Mouse (Mus musculus) heart, embryonic 11.5 days (tissue): Measurements from ENCODE around the gene Hamp. TPM values are rescaled to one million over a fixed set of nuclear protein-coding genes. Genes with fewer than 3 reads are reported as not detected.

Experiments
- ATAC-seq: fragments of 200-750 bp; cut with Nextera tagmentation; replicated peaks from 2 replicates; pipeline ENCODE4 v1.8.0; 2017; ENCODE audit warnings: moderate library complexity; ENCODE audit not compliant: insufficient number of reproducible peaks, low FRiP score, low TSS enrichment
- H3K27ac ChIP-seq: fragments of 300-500 bp; sonication (generic); 2 replicates; pipeline ENCODE4 v1.5.1; 2014; ENCODE audit warnings: mild to moderate bottlenecking, low read depth, low read length
- H3K27me3 ChIP-seq: fragments of 300-500 bp; sonication (generic); 2 replicates; pipeline ENCODE4 v1.6.1; 2014; ENCODE audit warnings: mild to moderate bottlenecking, low read length, mixed read lengths; ENCODE audit not compliant: control insufficient read depth, insufficient read depth
- H3K36me3 ChIP-seq: fragments of 300-500 bp; sonication (generic); 2 replicates; pipeline ENCODE4 v1.6.1; 2014; ENCODE audit warnings: mild to moderate bottlenecking, low read length, moderate library complexity, mixed read lengths; ENCODE audit not compliant: control insufficient read depth, insufficient read depth
- H3K4me1 ChIP-seq: fragments of 300-500 bp; sonication (generic); 2 replicates; pipeline ENCODE4 v1.6.1; 2014; ENCODE audit warnings: low read length; ENCODE audit not compliant: control insufficient read depth, insufficient read depth
- H3K4me2 ChIP-seq: fragments of 300-500 bp; sonication (generic); 2 replicates; pipeline ENCODE4 v1.6.1; 2014; ENCODE audit warnings: mild to moderate bottlenecking, moderate library complexity
- H3K4me3 ChIP-seq: fragments of 300-500 bp; sonication (generic); 2 replicates; pipeline ENCODE4 v1.5.1; 2014; ENCODE audit warnings: low read depth, low read length
- H3K9ac ChIP-seq: fragments of 300-500 bp; sonication (generic); 2 replicates; pipeline ENCODE4 v1.6.1; 2014; ENCODE audit warnings: mild to moderate bottlenecking, low read depth, low read length, moderate library complexity
- H3K9me3 ChIP-seq: fragments of 300-500 bp; sonication (generic); replicated peaks from 2 replicates; pipeline ENCODE4 v1.6.1; 2016; ENCODE audit warnings: low read length; ENCODE audit not compliant: control insufficient read depth
- WGBS: fragments of 180-500 bp; shearing (Covaris S2); extraction: QIAGEN DNeasy Blood & Tissue Kit; methylation state at CpG from one replicate; pipeline ENCODE4 v1.1.7; 2014; ENCODE audit not compliant: insufficient replicate concordance; 5-methylcytosine and 5-hydroxymethylcytosine counted together
- polyA plus RNA-seq: library from polyadenylated mRNA; unstranded; fragments of >200 nt; fragmentation: Nextera tagmentation; extraction: Ambion mirVana; gene quantifications from 2 replicates; pipeline ENCODE4 v1.2.1, GENCODE M21; 2014

Gene Hamp
- polyA plus RNA-seq, 1 experiment from 2014 or later: not detected

- Histone ChIP-seq H3K27ac (peak overlapping the region; percentile 98), H3K27me3 (no peaks in the 10 kb centered on the region), H3K9ac (peak overlapping the region; percentile 98), H3K4me1 (peaks cover 10% of the 10 kb centered on the region), H3K4me3 (peak overlapping the region; percentile 98), H3K9me3 (no peaks in the 10 kb centered on the region), H3K36me3 (peaks cover 18% of the 10 kb centered on the region), H3K4me2 (peak overlapping the region; percentile 79)
- ATAC-seq: no peak
- 78% methylated on average over 28 of the region's 28 CpGs for WGBS
Observed at GRCm38 (mm10) chr7:30958109-30958865, 14.5 kb upstream of the Hamp start.

- peak overlapping the region; percentile 98 for H3K4me3 ChIP-seq
- peak overlapping the region; percentile 98 for H3K27ac ChIP-seq
- H3K9ac ChIP-seq: peak overlapping the region; percentile 98
- no peaks in the 10 kb centered on the region for H3K27me3 ChIP-seq
- H3K9me3 ChIP-seq: no peaks in the 10 kb centered on the region
- H3K36me3 ChIP-seq: peaks cover 22% of the 10 kb centered on the region
- ATAC-seq: peak; percentile 68
- H3K4me2 ChIP-seq: peak overlapping the region; percentile 79
- H3K4me1 ChIP-seq: peaks cover 10% of the 10 kb centered on the region
- WGBS: under 1% methylated on average over 43 of the region's 43 CpGs
Observed at GRCm38 (mm10) chr7:30957367-30957783, 13.5 kb upstream of the Hamp start.

GRCm38 (mm10) chr7:30956756-30957366, 13.0 kb upstream of the Hamp start, which contains the start of gene Usf2:
Gene Usf2 (minus strand): TSS chr7:30956803.
- Histone ChIP-seq H3K36me3 (peaks cover 22% of the 10 kb centered on the region), H3K9me3 (no peaks in the 10 kb centered on the region), H3K4me2 (peak within 1 kb of the TSS; percentile 79), H3K27me3 (no peaks in the 10 kb centered on the region), H3K4me1 (peaks cover 10% of the 10 kb centered on the region), H3K4me3 (peak within 1 kb of the TSS; percentile 98), H3K9ac (peak within 1 kb of the TSS; percentile 98), H3K27ac (peak within 1 kb of the TSS; percentile 98)
- ATAC-seq: peak; percentile 60
- WGBS: 0% methylated on average over 26 of the region's 82 CpGs

- Histone ChIP-seq H3K27me3 (no peaks in the 10 kb centered on the region), H3K36me3 (peaks cover 22% of the 10 kb centered on the region), H3K4me3 (peak overlapping the region; percentile 98), H3K9ac (peak overlapping the region; percentile 98), H3K27ac (peak overlapping the region; percentile 98), H3K4me2 (peak overlapping the region; percentile 79), H3K4me1 (peaks cover 10% of the 10 kb centered on the region), H3K9me3 (no peaks in the 10 kb centered on the region)
- ATAC-seq: peak; percentile 37
- 2% methylated on average over 9 of the region's 49 CpGs for WGBS
Observed at GRCm38 (mm10) chr7:30956357-30956751, 12.5 kb upstream of the Hamp start.

- peak overlapping the region; percentile 98 for H3K9ac ChIP-seq
- H3K27ac ChIP-seq: peak overlapping the region; percentile 98
- H3K27me3 ChIP-seq: no peaks in the 10 kb centered on the region
- peak; percentile 71 for ATAC-seq
- peak overlapping the region; percentile 98 for H3K4me3 ChIP-seq
- peak overlapping the region; percentile 79 for H3K4me2 ChIP-seq
- under 1% methylated on average over 63 of the region's 64 CpGs for WGBS
- peaks cover 10% of the 10 kb centered on the region for H3K4me1 ChIP-seq
- H3K9me3 ChIP-seq: no peaks in the 10 kb centered on the region
- H3K36me3 ChIP-seq: peaks cover 22% of the 10 kb centered on the region
Observed at GRCm38 (mm10) chr7:30955584-30956356, 11.9 kb upstream of the Hamp start.

- 88% methylated on average over 12 of the region's 12 CpGs for WGBS
- Histone ChIP-seq H3K9me3 (no peaks in the 10 kb centered on the region), H3K27ac (no peak overlapping the region), H3K4me2 (peak overlapping the region; percentile 79), H3K36me3 (peaks cover 24% of the 10 kb centered on the region), H3K4me3 (peak overlapping the region; percentile 98), H3K9ac (no peak overlapping the region), H3K27me3 (no peaks in the 10 kb centered on the region), H3K4me1 (peaks cover 10% of the 10 kb centered on the region)
- ATAC-seq: no peak
Observed at GRCm38 (mm10) chr7:30954971-30955520, 11.2 kb upstream of the Hamp start.

- Histone ChIP-seq H3K9ac (no peak overlapping the region), H3K4me1 (peaks cover 10% of the 10 kb centered on the region), H3K4me2 (no peak overlapping the region), H3K27ac (no peak overlapping the region), H3K9me3 (no peaks in the 10 kb centered on the region), H3K27me3 (no peaks in the 10 kb centered on the region), H3K4me3 (no peak overlapping the region), H3K36me3 (peaks cover 24% of the 10 kb centered on the region)
- WGBS: 92% methylated on average over 3 of the region's 3 CpGs
- ATAC-seq: no peak
Observed at GRCm38 (mm10) chr7:30954036-30954435, 10.2 kb upstream of the Hamp start.

GRCm38 (mm10) chr7:30953459-30953858, 9.6 kb upstream of the Hamp start:
- no peak overlapping the region for H3K4me2 ChIP-seq
- no peak overlapping the region for H3K27ac ChIP-seq
- H3K4me1 ChIP-seq: peaks cover 10% of the 10 kb centered on the region
- peaks cover 24% of the 10 kb centered on the region for H3K36me3 ChIP-seq
- no peaks in the 10 kb centered on the region for H3K9me3 ChIP-seq
- no peaks in the 10 kb centered on the region for H3K27me3 ChIP-seq
- H3K4me3 ChIP-seq: no peak overlapping the region
- no peak for ATAC-seq
- no peak overlapping the region for H3K9ac ChIP-seq
- WGBS: 82% methylated on average over 6 of the region's 6 CpGs
